Mouse (Mus musculus): ENCODE measurements at regions not wholly inside any gene's neighbourhood (a gene's known extent, or its start where the extent isn't known, plus 50 kb on each side); places are given as distances from the start of the nearest gene placed in this dataset.

DNA sequence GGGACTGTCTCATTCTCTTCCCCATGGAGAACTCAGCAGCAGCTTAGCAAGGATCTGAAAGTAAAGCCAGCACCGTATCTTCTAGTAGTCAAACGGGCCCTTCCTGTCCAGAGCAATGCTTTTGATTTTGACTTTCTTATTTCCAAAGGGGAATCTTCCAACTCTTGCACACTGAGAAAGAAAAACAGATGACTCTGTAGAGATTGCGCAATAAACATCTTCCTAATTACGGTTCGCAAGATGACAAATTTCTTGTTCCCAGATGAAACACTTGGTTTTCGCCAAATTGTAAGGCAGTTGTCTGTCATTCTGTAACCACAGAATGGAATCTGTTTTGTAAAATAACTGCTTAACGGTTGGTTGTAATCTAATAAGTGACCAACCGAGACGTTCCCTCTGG is 75.7 kb downstream of the Kctd15 start:
- TF ChIP-seq POLR2A (IDR thresholded peaks at IDR 0.05; ENCODE audit: control insufficient read depth in 1 of 2, insufficient read depth in 1 of 2, low read depth in 1 of 2, low read length in 2 of 2, poor library complexity in 1 of 2) (no peak), SIN3A (IDR thresholded peaks at IDR 0.05; ENCODE audit: low read length) (no peak), TAL1 (IDR thresholded peaks at IDR 0.05; ENCODE audit: low read length) (no peak), MYC (IDR thresholded peaks at IDR 0.05; ENCODE audit: low read depth, low read length) (no peak), MYB (IDR thresholded peaks at IDR 0.05; ENCODE audit: low read depth, low read length) (no peak), CTCF (IDR thresholded peaks at IDR 0.05 in 2 of 3, conservative IDR thresholded peaks at IDR 0.05 in 1 of 3; ENCODE audit: control insufficient read depth in 1 of 3, insufficient read depth in 1 of 3, low read depth in 2 of 3, low read length in 3 of 3, poor library complexity in 1 of 3, severe bottlenecking in 1 of 3) (no peak)
